Mouse (Mus musculus) bone marrow macrophage, adult 2 months (primary cell): Measurements from ENCODE around the gene Zfpl1. TPM values are rescaled to one million over a fixed set of nuclear protein-coding genes. Genes with fewer than 3 reads are reported as not detected.

ENCODE experiments used
- H3K27ac ChIP-seq: 2 replicates; pipeline ENCODE4 v1.5.1; 2012; ENCODE audit warnings: low read depth, low read length; ENCODE audit not compliant: insufficient read depth
- H3K4me1 ChIP-seq: 2 replicates; pipeline ENCODE4 v1.6.1; 2012; ENCODE audit warnings: low read length; ENCODE audit not compliant: control insufficient read depth, insufficient read depth
- H3K4me3 ChIP-seq: 2 replicates; pipeline ENCODE4 v1.5.1; 2012; ENCODE audit warnings: mild to moderate bottlenecking, low read length, moderate library complexity; ENCODE audit not compliant: insufficient read depth
- CTCF ChIP-seq: IDR thresholded peaks from 2 replicates; pipeline ENCODE4 v1.5.1; 2012; ENCODE audit warnings: low read depth, mild to moderate bottlenecking, low read length, moderate library complexity
- POLR2A ChIP-seq: IDR thresholded peaks from 2 replicates; pipeline ENCODE4 v1.6.1; 2012; ENCODE audit warnings: mild to moderate bottlenecking, low read depth, low read length, borderline replicate concordance
- polyA plus RNA-seq: library from polyadenylated mRNA; stranded (reverse); fragments of >200 nt; gene quantifications from 2 replicates; pipeline ENCODE4 v1.2.4, GENCODE M21; 2012; ENCODE audit not compliant: missing spikeins, insufficient read depth, insufficient read length

The Zfpl1 gene
- polyA plus RNA-seq, 1 experiment, result 40.5 TPM

DNA sequence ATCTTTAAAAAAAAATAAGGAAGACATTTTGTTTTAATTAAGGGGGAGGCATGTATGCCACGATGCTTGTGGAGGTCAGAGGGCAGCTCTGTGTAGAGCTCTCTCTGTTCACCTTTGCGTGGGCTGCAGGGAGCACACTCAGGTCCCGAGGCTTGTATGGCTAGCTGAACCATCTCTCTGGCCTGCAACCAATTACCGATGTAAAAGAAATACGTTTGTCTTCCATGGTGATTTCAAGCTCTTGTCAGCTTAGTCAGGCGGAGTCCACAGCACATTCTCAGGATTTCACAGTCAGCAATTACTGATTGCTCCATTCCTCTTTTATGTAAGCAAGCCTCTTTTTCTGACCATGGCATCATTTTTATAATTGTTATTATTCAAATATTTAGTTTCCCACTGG lies 16.4 kb upstream of the Zfpl1 start:
- TF ChIP-seq POLR2A (no peak), CTCF (no peak)
- Histone ChIP-seq H3K4me1 (peaks cover 24% of the 10 kb centered on the region), H3K27ac (no peak overlapping the region), H3K4me3 (no peak overlapping the region)

DNA sequence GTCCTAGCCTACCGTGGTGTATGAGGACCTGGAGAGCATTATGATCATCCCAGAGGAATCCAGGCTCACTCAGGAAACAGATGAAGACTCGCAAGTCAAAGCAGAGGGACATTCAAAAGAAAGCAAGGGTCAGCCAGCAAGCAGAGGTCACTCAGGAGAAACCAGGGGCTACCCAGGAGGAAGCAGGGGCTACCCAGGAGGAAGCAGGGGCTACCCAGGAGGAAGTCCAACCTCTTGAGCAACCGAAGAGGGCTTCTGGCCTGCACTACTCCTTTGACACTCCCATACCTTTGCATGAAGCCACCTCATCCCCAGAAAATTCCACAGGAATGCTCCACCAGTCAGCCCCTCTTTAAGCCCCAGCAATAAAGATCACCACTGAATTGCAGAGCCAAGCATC lies 13.1 kb upstream of the Zfpl1 start:
- H3K4me1 ChIP-seq, result peaks cover 21% of the 10 kb centered on the region

GRCm38 (mm10) chr19:6094119-6094518 lies 9.4 kb upstream of the Zfpl1 start, which contains the start of gene AC131692.1:
Gene AC131692.1 (plus strand): TSS chr19:6094419.
- H3K4me1 ChIP-seq, result peaks cover 17% of the 10 kb centered on the region
- TF ChIP-seq POLR2A (no peak), CTCF (no peak)
- H3K27ac ChIP-seq, result no peak within 1 kb of the TSS
- H3K4me3 ChIP-seq, result no peak within 1 kb of the TSS

More for the DNA sequence above, 13.1 kb upstream of the Zfpl1 start:
- Histone ChIP-seq H3K27ac (no peak overlapping the region), H3K4me3 (no peak overlapping the region)
- TF ChIP-seq POLR2A (no peak), CTCF (no peak)

GRCm38 (mm10) chr19:6088841-6089240 lies 4.1 kb upstream of the Zfpl1 start:
- H3K4me3 ChIP-seq, result no peak overlapping the region
- TF ChIP-seq CTCF (no peak), POLR2A (no peak)
- H3K27ac ChIP-seq, result no peak overlapping the region
- peaks cover 9% of the 10 kb centered on the region for H3K4me1 ChIP-seq

DNA sequence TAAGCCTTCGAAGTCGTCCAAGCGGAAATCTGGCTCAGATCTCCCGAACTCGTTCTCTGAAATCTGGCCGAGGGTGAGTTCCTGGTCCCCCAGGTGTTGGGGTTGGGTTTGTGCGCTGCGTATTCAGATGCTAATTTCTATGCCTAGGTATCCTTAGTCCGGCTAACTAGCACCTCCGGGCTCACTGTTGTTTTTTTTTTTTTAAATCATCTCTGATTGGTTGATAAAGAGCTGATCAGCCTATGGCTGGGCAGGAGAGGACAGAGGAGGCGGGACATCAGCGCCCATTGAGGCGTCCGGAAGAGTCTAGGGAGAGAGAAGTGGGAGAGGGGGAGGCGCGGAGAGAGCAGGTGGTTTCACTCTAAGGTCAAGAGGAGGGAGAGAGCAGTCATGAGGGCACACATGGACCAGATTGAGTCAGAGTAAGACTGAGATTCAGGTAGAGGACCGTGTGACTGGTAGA lies 692 bp upstream of the Zfpl1 start:
- peaks cover 13% of the 10 kb centered on the region for H3K4me1 ChIP-seq
- peak overlapping the region; percentile 85 for H3K4me3 ChIP-seq
- peak overlapping the region; percentile 61 for H3K27ac ChIP-seq
- no peak for TF ChIP-seq POLR2A
- TF ChIP-seq CTCF, result no peak

GRCm38 (mm10) chr19:6082156-6082555 lies 2.6 kb downstream of the Zfpl1 start, which contains the start of gene Gm28374:
Gene Gm28374 (minus strand): TSS chr19:6082256.
- TF ChIP-seq CTCF, result no peak
- no peak within 1 kb of the TSS for H3K27ac ChIP-seq
- no peak within 1 kb of the TSS for H3K4me3 ChIP-seq
- peaks cover 13% of the 10 kb centered on the region for H3K4me1 ChIP-seq

DNA sequence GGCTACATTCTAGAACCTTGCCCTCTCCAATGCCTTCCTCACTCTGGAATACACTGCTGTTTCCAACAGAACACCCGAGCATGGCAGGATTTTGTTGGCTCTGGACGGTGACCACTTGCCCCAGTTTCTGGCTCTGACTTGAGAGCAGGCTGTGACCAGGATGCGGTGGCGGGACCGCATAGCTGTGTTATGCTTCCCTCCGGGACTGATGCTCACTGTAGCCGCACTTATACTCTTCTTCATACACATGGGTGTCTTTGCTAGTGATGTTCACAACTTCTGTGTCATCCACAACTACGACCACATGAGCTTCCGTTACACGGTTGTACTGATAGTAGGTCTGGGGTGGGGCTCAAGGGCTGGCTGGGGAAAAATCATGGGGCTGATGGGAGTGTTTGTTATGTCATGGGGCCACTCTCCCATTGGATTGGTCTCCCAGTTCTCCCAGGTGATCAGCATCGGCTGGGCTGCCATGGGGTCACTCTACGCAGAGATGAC lies 4.7 kb downstream of the Zfpl1 start, which contains the start of gene Tmem262:
Gene Tmem262, plus strand, starts transcription at position 51 of the 498 bp plus-strand sequence.
- peaks cover 18% of the 10 kb centered on the region for H3K4me1 ChIP-seq
- TF ChIP-seq CTCF (no peak), POLR2A (no peak)
- H3K4me3 ChIP-seq, result no peak within 1 kb of the TSS
- no peak within 1 kb of the TSS for H3K27ac ChIP-seq

DNA sequence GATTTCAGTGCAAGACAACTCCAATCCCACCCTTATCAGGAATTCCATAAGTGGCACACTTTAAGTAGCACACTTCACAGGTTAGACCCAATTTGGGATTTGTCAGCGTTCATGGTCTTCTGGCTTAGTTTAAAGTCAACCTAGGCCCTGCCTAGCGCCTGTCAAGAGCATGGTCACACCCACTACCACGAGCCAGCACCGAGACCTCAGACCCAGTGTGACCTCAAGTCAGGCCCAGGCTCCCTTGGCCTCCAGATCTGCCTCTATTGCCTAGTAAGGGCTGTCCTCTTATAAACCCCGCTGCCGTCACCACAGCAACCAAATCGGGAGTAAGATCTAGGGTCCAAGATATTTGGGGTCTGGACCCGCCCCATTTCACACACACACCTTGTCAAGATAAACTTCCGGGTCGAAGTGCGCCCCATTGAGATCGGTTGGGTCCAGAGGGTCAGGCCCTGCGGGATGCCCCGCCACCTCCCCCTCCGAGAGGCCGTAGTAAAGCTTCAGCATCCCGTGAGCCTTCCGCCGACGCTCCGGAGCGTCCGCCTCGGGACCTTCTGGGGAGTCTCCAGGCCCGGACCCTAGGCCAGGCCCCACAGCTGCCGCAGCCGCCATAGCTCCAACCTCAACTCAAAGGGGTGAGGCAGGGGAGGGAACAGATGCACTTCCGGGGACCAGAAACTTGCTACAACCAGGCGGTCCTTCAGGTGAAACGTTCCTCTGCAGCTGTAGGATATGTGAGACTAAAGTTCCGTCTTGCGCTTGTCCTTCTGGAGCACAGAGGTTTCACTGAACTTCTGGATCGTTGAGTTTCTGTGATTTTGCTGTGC lies 8.0 kb downstream of the Zfpl1 start, which contains the start of gene Vps51:
Gene Vps51, minus strand, starts transcription at position 668 of the 830 bp plus-strand sequence.
- peak within 1 kb of the TSS; percentile 77 for H3K4me3 ChIP-seq
- peak within 1 kb of the TSS; percentile 47 for H3K27ac ChIP-seq
- H3K4me1 ChIP-seq, result peaks cover 25% of the 10 kb centered on the region
- TF ChIP-seq CTCF, result no peak
- no peak for TF ChIP-seq POLR2A

- peak overlapping the region; percentile 85 for H3K27ac ChIP-seq
- H3K4me1 ChIP-seq, result peaks cover 25% of the 10 kb centered on the region
- H3K4me3 ChIP-seq, result peak overlapping the region; percentile 43
- TF ChIP-seq POLR2A (no peak), CTCF (no peak)
These were observed 10.9 kb downstream of the Zfpl1 start for GRCm38 (mm10) chr19:6073889-6074288.

GRCm38 (mm10) chr19:6071261-6071660 lies 13.5 kb downstream of the Zfpl1 start:
- TF ChIP-seq CTCF (no peak), POLR2A (no peak)
- Histone ChIP-seq H3K4me1 (peaks cover 31% of the 10 kb centered on the region), H3K27ac (no peak overlapping the region), H3K4me3 (no peak overlapping the region)
